Mouse (Mus musculus): ENCODE measurements around the gene Mrps26. TPM values are rescaled to one million over a fixed set of nuclear protein-coding genes. Genes with fewer than 3 reads are reported as not detected.

Gene Mrps26
- 1.3 TPM for polyA plus RNA-seq (2014; fragmentation: Illumina TruSeq; extraction: RNeasy Lipid Tissue Mini Kit (QIAGEN cat#74804); ENCODE audit: low read depth, low replicate concordance)

GRCm38 (mm10) chr2:130563212-130564055 lies at the start of gene Mrps26:
TSS of gene Mrps26 (plus strand) at chr2:130563742.

GRCm38 (mm10) chr2:130575873-130576272 lies 12.3 kb downstream of the Mrps26 start, which contains the start of gene Oxt:
TSS of gene Oxt (plus strand) at chr2:130576173.

GRCm38 (mm10) chr2:130582552-130582951 lies 19.0 kb downstream of the Mrps26 start, which contains the start of gene Avp:
TSS of gene Avp (minus strand) at chr2:130582554.

Other genes starting within 250 kb of the Mrps26 start
- not detected for gene Cpxm1, start 166.2 kb upstream of the Mrps26 start, polyA plus RNA-seq (2014; fragmentation: Illumina TruSeq; extraction: RNeasy Lipid Tissue Mini Kit (QIAGEN cat#74804); ENCODE audit: low read depth, low replicate concordance)
- not detected for gene Gm28372, start 158.5 kb upstream of the Mrps26 start, polyA plus RNA-seq (2014; fragmentation: Illumina TruSeq; extraction: RNeasy Lipid Tissue Mini Kit (QIAGEN cat#74804); ENCODE audit: low read depth, low replicate concordance)
- gene 1700020A23Rik, start 158.5 kb upstream of the Mrps26 start, polyA plus RNA-seq (2014; fragmentation: Illumina TruSeq; extraction: RNeasy Lipid Tissue Mini Kit (QIAGEN cat#74804); ENCODE audit: low read depth, low replicate concordance): not detected
- not detected for gene Tmem239, start 157.3 kb upstream of the Mrps26 start, polyA plus RNA-seq (2014; fragmentation: Illumina TruSeq; extraction: RNeasy Lipid Tissue Mini Kit (QIAGEN cat#74804); ENCODE audit: low read depth, low replicate concordance)
- gene Vps16, start 139.4 kb upstream of the Mrps26 start, polyA plus RNA-seq (2014; fragmentation: Illumina TruSeq; extraction: RNeasy Lipid Tissue Mini Kit (QIAGEN cat#74804); ENCODE audit: low read depth, low replicate concordance): 13.0 TPM
- gene Pced1a, start 139.0 kb upstream of the Mrps26 start, polyA plus RNA-seq (2014; fragmentation: Illumina TruSeq; extraction: RNeasy Lipid Tissue Mini Kit (QIAGEN cat#74804); ENCODE audit: low read depth, low replicate concordance): 4.3 TPM
- 135 TPM for gene Ptpra, start 113.5 kb upstream of the Mrps26 start, polyA plus RNA-seq (2014; fragmentation: Illumina TruSeq; extraction: RNeasy Lipid Tissue Mini Kit (QIAGEN cat#74804); ENCODE audit: low read depth, low replicate concordance)
- gene Oxt, start 12.4 kb downstream of the Mrps26 start, polyA plus RNA-seq (2014; fragmentation: Illumina TruSeq; extraction: RNeasy Lipid Tissue Mini Kit (QIAGEN cat#74804); ENCODE audit: low read depth, low replicate concordance): not detected
- not detected for gene Avp, start 18.8 kb downstream of the Mrps26 start, polyA plus RNA-seq (2014; fragmentation: Illumina TruSeq; extraction: RNeasy Lipid Tissue Mini Kit (QIAGEN cat#74804); ENCODE audit: low read depth, low replicate concordance)
- gene Fastkd5, start 66.3 kb downstream of the Mrps26 start, polyA plus RNA-seq (2014; fragmentation: Illumina TruSeq; extraction: RNeasy Lipid Tissue Mini Kit (QIAGEN cat#74804); ENCODE audit: low read depth, low replicate concordance): 27.5 TPM
- 4.6 TPM for gene Ubox5, start 66.3 kb downstream of the Mrps26 start, polyA plus RNA-seq (2014; fragmentation: Illumina TruSeq; extraction: RNeasy Lipid Tissue Mini Kit (QIAGEN cat#74804); ENCODE audit: low read depth, low replicate concordance)
- 16.7 TPM for gene Lzts3, start 79.1 kb downstream of the Mrps26 start, polyA plus RNA-seq (2014; fragmentation: Illumina TruSeq; extraction: RNeasy Lipid Tissue Mini Kit (QIAGEN cat#74804); ENCODE audit: low read depth, low replicate concordance)
- gene Ddrgk1, start 100.9 kb downstream of the Mrps26 start, polyA plus RNA-seq (2014; fragmentation: Illumina TruSeq; extraction: RNeasy Lipid Tissue Mini Kit (QIAGEN cat#74804); ENCODE audit: low read depth, low replicate concordance): 15.0 TPM
- gene Itpa, start 103.9 kb downstream of the Mrps26 start, polyA plus RNA-seq (2014; fragmentation: Illumina TruSeq; extraction: RNeasy Lipid Tissue Mini Kit (QIAGEN cat#74804); ENCODE audit: low read depth, low replicate concordance): 37.6 TPM
- 2.8 TPM for gene Slc4a11, start 133.8 kb downstream of the Mrps26 start, polyA plus RNA-seq (2014; fragmentation: Illumina TruSeq; extraction: RNeasy Lipid Tissue Mini Kit (QIAGEN cat#74804); ENCODE audit: low read depth, low replicate concordance)